Mouse (Mus musculus): ENCODE measurements around the gene Treml2.

DNA sequence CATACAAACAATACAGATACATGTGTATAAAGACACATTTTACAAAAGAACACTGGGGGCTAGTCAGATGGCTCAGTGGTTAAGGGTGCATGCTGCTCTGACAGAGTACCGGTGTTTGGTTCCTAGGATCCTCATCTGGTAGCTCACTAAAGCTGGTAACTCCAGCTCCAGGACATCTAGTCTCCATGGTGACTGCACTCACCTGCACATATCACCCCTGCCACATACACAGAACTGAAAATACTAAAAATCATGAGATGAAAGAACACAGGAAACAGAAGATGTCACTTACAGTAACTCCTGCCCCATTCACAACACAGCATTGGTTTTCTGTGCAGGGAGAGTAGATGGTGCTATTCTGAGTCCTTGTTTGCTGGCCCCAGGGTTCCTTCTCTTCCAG lies 19.4 kb downstream of the Treml2 start:
- TF ChIP-seq POLR2A (IDR thresholded peaks at IDR 0.05; ENCODE audit: low read depth, low read length) (no peak), CTCF (IDR thresholded peaks at IDR 0.05; ENCODE audit: extremely low read depth, insufficient read depth, insufficient read length, insufficient replicate concordance) (no peak)

Data from spleen, adult 2 months (tissue).